Mouse (Mus musculus): ENCODE data around the gene Il1rn.

Gene Il1rn

GRCm38 (mm10) chr2:24378747-24379450 lies 42.2 kb downstream of the Il1rn start:
- in situ Hi-C loops (cut with MboI, MseI), result loop anchor here (25.0 kb wide), 2 partner anchors 883 to 1217 kb away; partner anchors contain the start of genes Anapc2, Mastl, Ssna1 and Tmem203

- in situ Hi-C loops (cut with MboI, MseI), result loop anchor here (25.0 kb wide), 2 partner anchors 880 to 1220 kb away; partner anchors contain the start of genes Anapc2, Mastl, Ssna1 and Tmem203
Measured at GRCm38 (mm10) chr2:24382456-24383230, 46.0 kb downstream of the Il1rn start.

- in situ Hi-C loops (cut with MboI, MseI), result loop anchor here (25.0 kb wide), 2 partner anchors 879 to 1221 kb away; partner anchors contain the start of genes Anapc2, Mastl, Ssna1 and Tmem203
Measured at GRCm38 (mm10) chr2:24383636-24384035, 47.0 kb downstream of the Il1rn start.

- in situ Hi-C loops (cut with MboI, MseI), result loop anchor here (25.0 kb wide), 2 partner anchors 878 to 1222 kb away; partner anchors contain the start of genes Anapc2, Mastl, Ssna1 and Tmem203
Measured at GRCm38 (mm10) chr2:24384393-24384792, 47.7 kb downstream of the Il1rn start.

- in situ Hi-C loops (cut with MboI, MseI), result loop anchor here (25.0 kb wide), 2 partner anchors 877 to 1223 kb away; partner anchors contain the start of genes Anapc2, Mastl, Ssna1 and Tmem203
Measured at GRCm38 (mm10) chr2:24385111-24385961, 48.7 kb downstream of the Il1rn start.

- in situ Hi-C loops (cut with MboI, MseI), result loop anchor here (25.0 kb wide), 2 partner anchors 876 to 1224 kb away; partner anchors contain the start of genes Anapc2, Mastl, Ssna1 and Tmem203
Measured at GRCm38 (mm10) chr2:24386158-24386963, 49.7 kb downstream of the Il1rn start.

- in situ Hi-C loops (cut with MboI, MseI), result loop anchor here (25.0 kb wide), 2 partner anchors 875 to 1225 kb away; partner anchors contain the start of genes Anapc2, Mastl, Ssna1 and Tmem203
Measured at GRCm38 (mm10) chr2:24386964-24387320, 50.3 kb downstream of the Il1rn start.

- in situ Hi-C loops (cut with MboI, MseI), result loop anchor here (25.0 kb wide), 2 partner anchors 875 to 1225 kb away; partner anchors contain the start of genes Anapc2, Mastl, Ssna1 and Tmem203
Measured at GRCm38 (mm10) chr2:24387361-24388283, 51.0 kb downstream of the Il1rn start.

- in situ Hi-C loops (cut with MboI, MseI), result loop anchor here (25.0 kb wide), 2 partner anchors 869 to 1231 kb away; partner anchors contain the start of genes Anapc2, Mastl, Ssna1 and Tmem203
Measured at GRCm38 (mm10) chr2:24393251-24393650, 56.6 kb downstream of the Il1rn start.

GRCm38 (mm10) chr2:24397115-24397514 lies 60.5 kb downstream of the Il1rn start:
- in situ Hi-C loops (cut with MboI, MseI), result loop anchor here (25.0 kb wide), 2 partner anchors 865 to 1235 kb away; partner anchors contain the start of genes Anapc2, Mastl, Ssna1 and Tmem203

- in situ Hi-C loops (cut with MboI, MseI), result loop anchor here (5.0 to 25.0 kb wide), 2 partner anchors 43 to 838 kb away; partner anchors contain the start of gene Spopl
Measured at GRCm38 (mm10) chr2:24400711-24401110, 64.1 kb downstream of the Il1rn start.
